Mouse (Mus musculus) liver, embryonic 15.5 days (tissue): ENCODE measurements around the gene Vcp. TPM values are rescaled to one million over a fixed set of nuclear protein-coding genes. Genes with fewer than 3 reads are reported as not detected.
A peak's percentile ranks its signal among the peaks of the same experiment; 100 is the strongest.

Experiments
- ATAC-seq: fragments of 200-750 bp; cut with Nextera tagmentation; 2 replicates; pipeline ENCODE4 v1.8.0; 2017; ENCODE audit warnings: moderate number of reproducible peaks, mild to moderate bottlenecking, moderate library complexity; ENCODE audit not compliant: insufficient read depth
- H3K27ac ChIP-seq: fragments of 300-500 bp; sonication (generic); replicated peaks from 2 replicates; pipeline ENCODE4 v1.5.1; 2015; ENCODE audit warnings: mild to moderate bottlenecking, inconsistent platforms
- H3K27me3 ChIP-seq: fragments of 300-500 bp; sonication (generic); 2 replicates; pipeline ENCODE4 v1.6.1; 2015; ENCODE audit warnings: mild to moderate bottlenecking, inconsistent platforms
- H3K36me3 ChIP-seq: fragments of 300-500 bp; sonication (generic); replicated peaks from 2 replicates; pipeline ENCODE4 v1.6.1; 2015; ENCODE audit warnings: moderate library complexity, mild to moderate bottlenecking, inconsistent platforms
- H3K4me1 ChIP-seq: fragments of 300-500 bp; sonication (generic); replicated peaks from 2 replicates; pipeline ENCODE4 v1.6.1; 2015; ENCODE audit warnings: inconsistent platforms
- H3K4me2 ChIP-seq: fragments of 300-500 bp; sonication (generic); 2 replicates; pipeline ENCODE4 v1.6.1; 2015; ENCODE audit warnings: moderate library complexity, mild to moderate bottlenecking, inconsistent platforms
- H3K4me3 ChIP-seq: fragments of 300-500 bp; sonication (generic); replicated peaks from 2 replicates; pipeline ENCODE4 v1.5.1; 2015; ENCODE audit warnings: mild to moderate bottlenecking, inconsistent platforms
- H3K9ac ChIP-seq: fragments of 300-500 bp; sonication (generic); 2 replicates; pipeline ENCODE4 v1.6.1; 2015; ENCODE audit warnings: moderate library complexity, mild to moderate bottlenecking, inconsistent platforms
- H3K9me3 ChIP-seq: fragments of 300-500 bp; sonication (generic); replicated peaks from 2 replicates; pipeline ENCODE4 v1.6.1; 2016; ENCODE audit warnings: inconsistent platforms
- WGBS: fragments of 180-500 bp; shearing (Covaris S2); methylation state at CpG from one replicate; pipeline ENCODE4 v1.1.7; 2015; ENCODE audit warnings: mixed read lengths; ENCODE audit not compliant: insufficient replicate concordance; 5-methylcytosine and 5-hydroxymethylcytosine counted together
- polyA plus RNA-seq: library from polyadenylated mRNA; unstranded; fragments of >200 nt; fragmentation: Nextera tagmentation; extraction: Ambion mirVana; gene quantifications from 2 replicates; pipeline ENCODE4 v1.2.1, GENCODE M21; 2015

Vcp gene
- polyA plus RNA-seq, 1 experiment from 2014 or later = 204 TPM

DNA sequence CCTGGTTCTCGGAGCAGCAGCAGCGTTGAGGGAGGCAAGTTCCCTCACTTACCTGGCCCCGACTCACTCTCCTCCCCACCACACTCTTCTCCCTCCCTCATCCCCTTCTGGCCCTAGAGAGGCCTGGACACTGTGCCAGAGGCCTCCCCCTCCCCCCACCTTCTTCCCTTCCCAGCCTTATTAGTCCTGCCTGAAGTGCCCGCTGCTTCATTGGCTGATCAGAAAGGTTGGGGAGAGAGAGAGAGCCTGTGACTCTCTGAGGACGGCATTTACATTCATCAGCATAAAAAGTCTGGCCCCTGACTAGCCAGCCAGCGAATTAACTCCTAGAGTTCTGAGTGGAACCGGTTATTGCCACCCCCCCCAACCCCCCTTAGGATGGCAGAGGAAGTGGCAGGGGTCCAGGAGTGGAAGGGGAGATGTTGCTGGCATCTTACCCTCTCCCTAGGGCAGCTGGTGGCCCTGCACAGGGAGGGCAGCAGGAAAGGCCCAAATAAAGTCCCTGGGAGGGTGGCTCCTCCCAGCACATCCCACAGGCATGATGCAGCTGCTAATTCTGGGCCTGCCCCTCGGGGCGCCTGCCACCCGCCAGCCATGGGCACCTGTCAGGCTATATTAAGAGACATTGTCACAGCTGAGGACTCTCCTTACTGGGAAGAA lies 46.7 kb downstream of the Vcp start:
- peaks cover 15% of the 10 kb centered on the region for H3K4me1 ChIP-seq
- no peak overlapping the region for H3K4me2 ChIP-seq
- ATAC-seq = no peak
- no peak overlapping the region for H3K9ac ChIP-seq
- H3K36me3 ChIP-seq = no peaks in the 10 kb centered on the region
- 51% methylated on average over 10 of the region's 10 CpGs for WGBS
- H3K27me3 ChIP-seq = peaks cover 43% of the 10 kb centered on the region
- H3K27ac ChIP-seq = no peak overlapping the region
- no peaks in the 10 kb centered on the region for H3K9me3 ChIP-seq
- no peak overlapping the region for H3K4me3 ChIP-seq

- 67% methylated on average over 7 of the region's 7 CpGs for WGBS
- H3K27me3 ChIP-seq = peaks cover 53% of the 10 kb centered on the region
- no peak for ATAC-seq
Observed at GRCm38 (mm10) chr4:42952563-42952962, 47.7 kb downstream of the Vcp start.

GRCm38 (mm10) chr4:42951206-42952195 lies 48.8 kb downstream of the Vcp start:
- Histone ChIP-seq H3K9me3 (no peaks in the 10 kb centered on the region), H3K36me3 (no peaks in the 10 kb centered on the region), H3K9ac (no peak overlapping the region), H3K4me1 (peaks cover 15% of the 10 kb centered on the region), H3K4me3 (no peak overlapping the region), H3K27me3 (peaks cover 63% of the 10 kb centered on the region), H3K4me2 (no peak overlapping the region), H3K27ac (no peak overlapping the region)
- WGBS = 46% methylated on average over 11 of the region's 11 CpGs
- ATAC-seq = no peak

More at GRCm38 (mm10) chr4:42952563-42952962, 47.7 kb downstream of the Vcp start:
- Histone ChIP-seq H3K27ac (no peak overlapping the region), H3K9ac (no peak overlapping the region), H3K4me1 (peaks cover 15% of the 10 kb centered on the region), H3K4me2 (no peak overlapping the region), H3K36me3 (no peaks in the 10 kb centered on the region), H3K4me3 (no peak overlapping the region), H3K9me3 (no peaks in the 10 kb centered on the region)

GRCm38 (mm10) chr4:42950065-42950558 lies 50.2 kb downstream of the Vcp start:
- H3K36me3 ChIP-seq = no peaks in the 10 kb centered on the region
- H3K9me3 ChIP-seq = no peaks in the 10 kb centered on the region
- peak overlapping the region; percentile 61 for H3K9ac ChIP-seq
- H3K27me3 ChIP-seq = peaks cover 74% of the 10 kb centered on the region
- peak overlapping the region; percentile 62 for H3K4me3 ChIP-seq
- peak overlapping the region; percentile 53 for H3K27ac ChIP-seq
- H3K4me2 ChIP-seq = peak overlapping the region; percentile 82
- H3K4me1 ChIP-seq = peaks cover 15% of the 10 kb centered on the region
- ATAC-seq = peak; percentile 56
- 3% methylated on average over 12 of the region's 27 CpGs for WGBS

GRCm38 (mm10) chr4:42949676-42950051 lies 50.6 kb downstream of the Vcp start, which contains the start of gene Dnajb5:
TSS of gene Dnajb5 (plus strand) at chr4:42949814.
- Histone ChIP-seq H3K4me3 (peak within 1 kb of the TSS; percentile 62), H3K27me3 (peaks cover 78% of the 10 kb centered on the region), H3K36me3 (no peaks in the 10 kb centered on the region), H3K27ac (peak within 1 kb of the TSS; percentile 53), H3K9me3 (no peaks in the 10 kb centered on the region), H3K4me2 (peak within 1 kb of the TSS; percentile 82), H3K9ac (peak within 1 kb of the TSS; percentile 61), H3K4me1 (peaks cover 15% of the 10 kb centered on the region)
- under 1% methylated on average over 39 of the region's 39 CpGs for WGBS
- peak; percentile 92 for ATAC-seq

GRCm38 (mm10) chr4:42949051-42949675 lies 51.1 kb downstream of the Vcp start:
- H3K36me3 ChIP-seq = no peaks in the 10 kb centered on the region
- no peaks in the 10 kb centered on the region for H3K9me3 ChIP-seq
- no peak overlapping the region for H3K9ac ChIP-seq
- H3K4me1 ChIP-seq = peaks cover 15% of the 10 kb centered on the region
- no peak overlapping the region for H3K27ac ChIP-seq
- H3K4me2 ChIP-seq = peak overlapping the region; percentile 82
- peaks cover 83% of the 10 kb centered on the region for H3K27me3 ChIP-seq
- WGBS = 8% methylated on average over 14 of the region's 14 CpGs
- H3K4me3 ChIP-seq = peak overlapping the region; percentile 62
- ATAC-seq = no peak

- Histone ChIP-seq H3K27me3 (peaks cover 86% of the 10 kb centered on the region), H3K27ac (no peak overlapping the region), H3K9ac (no peak overlapping the region), H3K36me3 (no peaks in the 10 kb centered on the region), H3K4me2 (0 out of 2 replicates have a peak overlapping the region, but pooled peaks have one; percentile 82), H3K4me1 (peaks cover 15% of the 10 kb centered on the region), H3K9me3 (no peaks in the 10 kb centered on the region), H3K4me3 (no peak overlapping the region)
- 25% methylated on average over 13 of the region's 13 CpGs for WGBS
- ATAC-seq = no peak
Observed at GRCm38 (mm10) chr4:42948527-42948926, 51.8 kb downstream of the Vcp start.

DNA sequence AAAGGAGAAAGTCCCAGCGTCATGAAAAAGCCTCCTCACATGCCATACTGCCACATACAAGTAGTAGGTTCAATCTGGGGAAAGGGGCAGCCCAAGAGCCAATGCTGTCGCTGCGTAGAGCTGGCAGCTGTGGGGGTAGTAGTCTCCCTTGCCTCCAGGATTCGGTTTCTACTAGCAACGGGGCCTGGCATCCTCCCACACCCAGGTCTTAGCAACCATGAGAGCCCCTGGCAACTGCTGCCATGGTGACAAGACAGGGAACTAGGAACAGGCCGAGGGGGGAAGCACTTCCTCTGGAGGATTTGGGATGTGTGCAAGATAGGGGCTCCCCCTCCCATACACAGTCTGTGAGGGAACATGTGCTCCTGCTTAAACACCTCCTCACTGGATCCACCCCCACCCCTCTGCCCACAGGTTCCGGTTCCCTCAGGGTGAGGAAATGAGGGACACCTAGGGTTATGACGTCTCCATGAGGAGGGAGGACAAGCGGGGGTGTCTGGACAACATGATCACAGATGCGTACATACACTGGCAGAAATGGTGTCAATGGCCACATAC lies 53.5 kb downstream of the Vcp start:
- WGBS = 49% methylated on average over 10 of the region's 10 CpGs
- Histone ChIP-seq H3K27me3 (peaks cover 82% of the 10 kb centered on the region), H3K4me2 (no peak overlapping the region)

GRCm38 (mm10) chr4:42945952-42946351 lies 54.4 kb downstream of the Vcp start:
- Histone ChIP-seq H3K36me3 (no peaks in the 10 kb centered on the region), H3K27me3 (peaks cover 80% of the 10 kb centered on the region), H3K9me3 (no peaks in the 10 kb centered on the region), H3K4me3 (no peak overlapping the region), H3K4me2 (no peak overlapping the region), H3K4me1 (peaks cover 15% of the 10 kb centered on the region), H3K27ac (no peak overlapping the region), H3K9ac (no peak overlapping the region)
- no peak for ATAC-seq
- WGBS = 8% methylated on average over 5 of the region's 5 CpGs

More for the DNA sequence above, 53.5 kb downstream of the Vcp start:
- no peak for ATAC-seq
- H3K9me3 ChIP-seq = no peaks in the 10 kb centered on the region
- H3K4me3 ChIP-seq = no peak overlapping the region
- no peak overlapping the region for H3K9ac ChIP-seq
- H3K4me1 ChIP-seq = peaks cover 15% of the 10 kb centered on the region
- H3K27ac ChIP-seq = no peak overlapping the region
- H3K36me3 ChIP-seq = no peaks in the 10 kb centered on the region

GRCm38 (mm10) chr4:42945445-42945844 lies 54.9 kb downstream of the Vcp start:
- H3K27me3 ChIP-seq = peaks cover 76% of the 10 kb centered on the region
- WGBS = 68% methylated on average over 3 of the region's 3 CpGs
- H3K4me1 ChIP-seq = peaks cover 13% of the 10 kb centered on the region
- no peak overlapping the region for H3K4me3 ChIP-seq
- H3K4me2 ChIP-seq = no peak overlapping the region
- ATAC-seq = no peak
- H3K36me3 ChIP-seq = no peaks in the 10 kb centered on the region
- no peaks in the 10 kb centered on the region for H3K9me3 ChIP-seq
- no peak overlapping the region for H3K9ac ChIP-seq
- H3K27ac ChIP-seq = no peak overlapping the region
